Mouse (Mus musculus): ENCODE data around the gene Gm13276.
"Not testable (repeated sequence)": the region's sequence is repeated elsewhere in the genome, so short reads cannot be mapped to it uniquely, and the experiment has no call there.

Gm13276 gene

GRCm38 (mm10) chr4:88785409-88785808, at the start of gene Gm13276:
TSS of gene Gm13276 (plus strand) at chr4:88785709.
- not testable (repeated sequence) for DNase-seq

GRCm38 (mm10) chr4:88738480-88738879, 47.0 kb upstream of the Gm13276 start:
- peak; percentile 53 for DNase-seq

- DNase-seq, result no peak
Observed at GRCm38 (mm10) chr4:88739036-88739435, 46.5 kb upstream of the Gm13276 start.

- no peak for DNase-seq
Observed at GRCm38 (mm10) chr4:88741426-88741825, 44.1 kb upstream of the Gm13276 start.

- DNase-seq, result no peak
Observed at GRCm38 (mm10) chr4:88742771-88743371, 42.6 kb upstream of the Gm13276 start.

GRCm38 (mm10) chr4:88744207-88744606, 41.3 kb upstream of the Gm13276 start:
- DNase-seq, result no peak

GRCm38 (mm10) chr4:88749926-88750325, 35.6 kb upstream of the Gm13276 start:
- no peak for DNase-seq

GRCm38 (mm10) chr4:88754818-88755340, 30.6 kb upstream of the Gm13276 start, which contains the start of gene Gm13271:
TSS of gene Gm13271 (plus strand) at chr4:88754868.
- peak; percentile 48 for DNase-seq

- DNase-seq, result not testable (repeated sequence)
Observed at GRCm38 (mm10) chr4:88756581-88757513, 28.7 kb upstream of the Gm13276 start.

GRCm38 (mm10) chr4:88757628-88758031, 27.9 kb upstream of the Gm13276 start:
- peak; percentile 76 for DNase-seq

GRCm38 (mm10) chr4:88758751-88759150, 26.8 kb upstream of the Gm13276 start:
- not testable (repeated sequence) for DNase-seq

GRCm38 (mm10) chr4:88759610-88760268, 25.8 kb upstream of the Gm13276 start, which contains the start of gene Gm13283:
TSS of gene Gm13283 (plus strand) at chr4:88760119.
- DNase-seq, result peak; percentile 22

- DNase-seq, result not testable (repeated sequence)
Observed at GRCm38 (mm10) chr4:88760431-88760830, 25.1 kb upstream of the Gm13276 start.

- DNase-seq, result peak; percentile 65
Observed at GRCm38 (mm10) chr4:88761776-88762175, 23.7 kb upstream of the Gm13276 start.

GRCm38 (mm10) chr4:88762341-88762740, 23.2 kb upstream of the Gm13276 start:
- not testable (repeated sequence) for DNase-seq

GRCm38 (mm10) chr4:88763384-88764018, 22.0 kb upstream of the Gm13276 start:
- not testable (repeated sequence) for DNase-seq

- DNase-seq, result not testable (repeated sequence)
Observed at GRCm38 (mm10) chr4:88773534-88773933, 12.0 kb upstream of the Gm13276 start, which contains the start of gene Gm13290. TSS of gene Gm13290 (plus strand) at chr4:88773834.

GRCm38 (mm10) chr4:88776622-88777021, 8.9 kb upstream of the Gm13276 start, which contains the start of gene Gm13289:
TSS of gene Gm13289 (plus strand) at chr4:88776922.
- not testable (repeated sequence) for DNase-seq

- DNase-seq, result not testable (repeated sequence)
Observed at GRCm38 (mm10) chr4:88779550-88779949, 6.0 kb upstream of the Gm13276 start, which contains the start of gene Gm13272. TSS of gene Gm13272 (plus strand) at chr4:88779850.

- DNase-seq, result not testable (repeated sequence)
Observed at GRCm38 (mm10) chr4:88780320-88780719, 5.2 kb upstream of the Gm13276 start.

- DNase-seq, result not testable (repeated sequence)
Observed at GRCm38 (mm10) chr4:88781831-88782230, 3.7 kb upstream of the Gm13276 start, which contains the start of gene Ifnz. TSS of gene Ifnz (plus strand) at chr4:88782131.

- not testable (repeated sequence) for DNase-seq
Observed at GRCm38 (mm10) chr4:88782335-88782734, 3.2 kb upstream of the Gm13276 start.

Data from right cerebral cortex, postnatal 4 days (tissue).